Mouse (Mus musculus) cerebellum, postnatal 36 days (tissue): Measurements from ENCODE around the gene Rpp30.

ENCODE experiments used
- DNase-seq, 2 experiments: peaks; one replicate each; pipeline ENCODE4 v3.0.0; 2021 to 2022; ENCODE audit warnings: mixed read lengths in 2 of 2

Gene Rpp30

DNA sequence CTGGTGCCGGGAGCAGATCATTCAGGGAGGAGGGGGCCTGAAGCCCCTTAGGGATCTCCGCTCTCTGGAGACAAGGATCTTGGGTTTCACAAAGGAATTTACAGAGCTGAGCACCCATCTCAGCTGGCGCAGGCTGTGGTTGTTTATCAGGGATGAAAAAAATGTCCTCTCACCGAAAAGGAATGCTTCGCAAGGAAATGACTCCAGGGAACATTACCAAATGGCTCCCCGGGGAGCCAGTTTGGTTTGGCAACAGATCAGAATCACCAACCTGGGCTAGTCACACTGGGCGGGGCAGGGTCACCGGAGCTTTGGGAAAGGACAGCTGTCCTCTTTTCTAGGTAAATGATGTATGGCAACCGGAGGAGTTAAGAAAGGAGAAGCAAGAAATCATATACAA lies 45.7 kb downstream of the Rpp30 start:
- no peak for DNase-seq

- no peak for DNase-seq
Observed at GRCm38 (mm10) chr19:36129643-36130042, 46.1 kb downstream of the Rpp30 start.

- DNase-seq = no peak
Observed at GRCm38 (mm10) chr19:36130181-36130580, 46.7 kb downstream of the Rpp30 start.

DNA sequence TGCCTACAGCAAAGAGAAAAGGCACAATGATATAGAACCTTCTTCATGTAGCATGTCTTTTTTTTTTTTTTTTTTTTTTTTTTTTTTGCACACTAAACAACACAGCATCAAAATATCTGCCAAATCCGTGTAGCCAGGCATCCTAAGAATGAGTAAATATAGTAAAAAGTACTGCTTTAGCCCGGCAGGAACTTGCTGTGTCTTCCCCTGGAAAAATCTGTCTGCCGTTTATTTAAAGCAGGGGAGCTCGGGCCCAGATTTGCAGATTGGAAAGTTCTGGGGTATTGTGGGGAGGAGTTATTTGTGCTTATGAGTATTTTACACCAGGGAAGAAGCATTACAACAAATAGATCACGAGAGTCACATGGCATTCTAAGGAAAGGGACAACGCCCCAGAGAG lies 48.5 kb downstream of the Rpp30 start:
- DNase-seq = no peak

GRCm38 (mm10) chr19:36133064-36133463 lies 49.5 kb downstream of the Rpp30 start:
- no peak for DNase-seq

DNA sequence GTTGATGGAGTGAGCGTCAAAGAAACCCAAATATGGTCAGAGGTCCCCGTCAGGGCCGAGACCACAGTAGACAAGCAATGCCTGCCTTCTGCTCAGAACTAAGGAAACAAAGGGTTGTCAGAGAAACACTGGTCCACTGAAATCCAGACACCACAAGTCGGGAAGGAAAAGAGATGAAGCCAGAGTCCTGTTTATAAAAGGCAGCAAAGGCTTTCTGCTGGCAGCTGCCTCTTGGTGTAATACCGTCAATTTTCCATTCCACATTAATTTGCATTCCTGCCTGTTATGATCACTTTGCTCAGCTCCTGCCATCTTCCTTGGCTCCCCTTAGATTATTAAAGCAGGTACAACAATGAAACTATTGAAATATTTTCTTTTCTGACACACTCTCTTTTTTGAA lies 50.2 kb downstream of the Rpp30 start:
- no peak for DNase-seq

GRCm38 (mm10) chr19:36143571-36143970 lies 60.1 kb downstream of the Rpp30 start:
- no peak for DNase-seq

DNA sequence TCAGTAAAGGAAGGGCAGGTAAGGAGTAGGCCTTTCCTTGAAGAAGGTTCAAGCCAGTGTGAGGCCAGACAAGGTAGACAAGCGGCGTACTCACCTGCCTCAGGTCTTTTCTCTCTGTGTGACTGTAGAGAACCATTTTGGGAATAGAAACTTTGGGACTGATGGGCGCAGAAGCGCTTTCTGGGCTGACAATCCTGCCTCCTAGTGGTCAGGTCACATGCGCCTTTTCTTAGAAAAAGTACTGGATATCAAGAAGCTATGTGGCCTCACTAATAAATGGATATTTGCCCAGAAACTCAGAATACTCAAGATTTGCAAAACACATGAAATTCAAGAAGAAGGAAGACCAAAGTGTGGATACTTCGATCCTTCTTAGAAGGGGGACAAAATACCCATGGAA lies 65.1 kb downstream of the Rpp30 start:
- DNase-seq = no peak

DNA sequence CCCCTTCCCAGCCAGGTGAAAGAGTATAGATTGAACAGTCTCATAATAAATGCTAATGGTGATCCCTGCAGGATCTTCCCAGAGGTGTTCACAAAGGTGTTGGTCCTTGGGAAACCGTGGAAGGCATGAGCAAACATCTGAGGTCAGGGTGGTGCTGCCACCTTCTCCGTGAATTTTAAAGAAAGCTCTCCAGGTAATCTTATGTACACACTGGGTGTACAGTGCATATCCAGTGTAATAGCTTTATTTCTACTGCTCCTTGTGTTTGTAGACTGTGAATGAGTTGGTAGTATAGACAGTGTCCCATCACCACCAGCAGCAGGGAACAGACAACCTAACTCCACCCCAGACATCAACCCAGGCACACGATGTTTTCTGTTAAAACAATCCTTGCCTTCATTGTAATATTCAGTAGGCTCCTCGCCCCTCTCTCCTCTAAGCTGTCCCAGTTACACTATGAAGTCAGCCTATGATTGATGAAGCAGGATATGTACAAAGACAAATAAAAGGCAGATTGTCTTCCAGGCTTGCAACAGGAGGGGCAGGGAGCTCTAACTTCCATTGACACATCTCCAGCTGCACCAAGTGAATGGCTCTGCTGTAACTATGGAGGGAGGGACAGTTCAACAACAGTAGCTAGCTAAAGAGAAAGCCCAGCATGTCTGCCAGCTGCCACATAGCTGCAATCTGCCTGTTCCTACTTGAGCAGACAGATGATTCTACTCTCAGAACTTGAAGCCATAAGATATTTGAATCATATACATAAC lies 66.9 kb downstream of the Rpp30 start:
- no peak for DNase-seq
